Mouse (Mus musculus) thymus, postnatal 14 days (tissue): ENCODE results near the gene Ccdc151.

Source experiments
- DNase-seq: peaks from one replicate; pipeline ENCODE4 v3.0.0; 2021

The Ccdc151 gene

GRCm38 (mm10) chr9:22002194-22003162 lies at the start of gene Ccdc151, which contains the start of gene Prkcsh:
Ccdc151 (minus strand) TSS chr9:22002634.
Prkcsh (plus strand) TSS chr9:22002806.
- DNase-seq = peak; percentile 99

- DNase-seq = peak; percentile 69
Observed at GRCm38 (mm10) chr9:22051958-22052254, 49.5 kb upstream of the Ccdc151 start, which contains the start of gene Elavl3. Elavl3 (minus strand) TSS chr9:22052023.

- DNase-seq = peak; percentile 27
Observed at GRCm38 (mm10) chr9:22051161-22051957, 48.9 kb upstream of the Ccdc151 start.

- peak; percentile 50 for DNase-seq
Observed at GRCm38 (mm10) chr9:22050351-22050889, 48.0 kb upstream of the Ccdc151 start.

- DNase-seq = no peak
Observed at GRCm38 (mm10) chr9:22049721-22050270, 47.4 kb upstream of the Ccdc151 start.

GRCm38 (mm10) chr9:22049315-22049714 lies 46.9 kb upstream of the Ccdc151 start:
- DNase-seq = no peak

- no peak for DNase-seq
Observed at GRCm38 (mm10) chr9:22047329-22047728, 44.9 kb upstream of the Ccdc151 start.

GRCm38 (mm10) chr9:22041832-22042231 lies 39.4 kb upstream of the Ccdc151 start:
- DNase-seq = no peak

- DNase-seq = no peak
Observed at GRCm38 (mm10) chr9:22037826-22038225, 35.4 kb upstream of the Ccdc151 start.

GRCm38 (mm10) chr9:22035300-22036044 lies 33.0 kb upstream of the Ccdc151 start:
- no peak for DNase-seq

- DNase-seq = no peak
Observed at GRCm38 (mm10) chr9:22030386-22030785, 28.0 kb upstream of the Ccdc151 start.

- DNase-seq = no peak
Observed at GRCm38 (mm10) chr9:22028467-22028866, 26.0 kb upstream of the Ccdc151 start.

GRCm38 (mm10) chr9:22024592-22024991 lies 22.2 kb upstream of the Ccdc151 start:
- DNase-seq = no peak

- no peak for DNase-seq
Observed at GRCm38 (mm10) chr9:22017208-22017825, 14.9 kb upstream of the Ccdc151 start.

- peak; percentile 47 for DNase-seq
Observed at GRCm38 (mm10) chr9:22016245-22016644, 13.8 kb upstream of the Ccdc151 start.

GRCm38 (mm10) chr9:22012731-22013130 lies 10.3 kb upstream of the Ccdc151 start:
- DNase-seq = no peak

- DNase-seq = no peak
Observed at GRCm38 (mm10) chr9:22011055-22011454, 8.6 kb upstream of the Ccdc151 start.

GRCm38 (mm10) chr9:22004546-22004945 lies 2.1 kb upstream of the Ccdc151 start:
- no peak for DNase-seq

- DNase-seq = peak; percentile 65
Observed at GRCm38 (mm10) chr9:22003163-22003554, 725 bp upstream of the Ccdc151 start.

- no peak for DNase-seq
Observed at GRCm38 (mm10) chr9:22001633-22002032, 801 bp downstream of the Ccdc151 start.

- no peak for DNase-seq
Observed at GRCm38 (mm10) chr9:22000296-22000695, 2.1 kb downstream of the Ccdc151 start.
